Mouse (Mus musculus) ES-E14 (cell line): ENCODE data around the gene Hnrnph1. TPM values are rescaled to one million over a fixed set of nuclear protein-coding genes. Genes with fewer than 3 reads are reported as not detected.

ENCODE experiments used
- DNase-seq: peaks from one replicate; pipeline ENCODE4 v3.0.0-alpha.2; 2013; ENCODE audit warnings: low read depth, low spot score
- H3K27ac ChIP-seq: 2 replicates; pipeline ENCODE4 v1.5.1; 2012; ENCODE audit warnings: low read depth, mild to moderate bottlenecking, low read length, moderate library complexity, mixed read lengths; ENCODE audit not compliant: poor library complexity, insufficient read depth, severe bottlenecking
- H3K36me3 ChIP-seq: 2 replicates; pipeline ENCODE4 v1.6.1; 2012; ENCODE audit warnings: mild to moderate bottlenecking, low read length, moderate library complexity, mixed read lengths; ENCODE audit not compliant: control insufficient read depth, poor library complexity, insufficient read depth, severe bottlenecking
- H3K4me1 ChIP-seq, 2 experiments: fragments of 150-350 bp in 1 of 2; sonication (generic) in 1 of 2; 2 replicates each; pipeline ENCODE4 v1.6.1; 2012; ENCODE audit warnings: low read length in 2 of 2, mild to moderate bottlenecking in 1 of 2, mixed read lengths in 1 of 2; ENCODE audit not compliant: control insufficient read depth in 2 of 2, insufficient read depth in 2 of 2, poor library complexity in 1 of 2
- H3K4me3 ChIP-seq, 2 experiments: fragments of 150-350 bp in 1 of 2; sonication (generic) in 1 of 2; 2 replicates each; pipeline ENCODE4 v1.5.1; 2012; ENCODE audit warnings: low read length in 2 of 2, low read depth in 1 of 2, mild to moderate bottlenecking in 1 of 2, mixed read lengths in 1 of 2; ENCODE audit not compliant: insufficient read depth in 1 of 2, poor library complexity in 1 of 2, severe bottlenecking in 1 of 2
- H3K9ac ChIP-seq: 2 replicates; pipeline ENCODE4 v1.6.1; 2012; ENCODE audit warnings: low read depth, mild to moderate bottlenecking, low read length, mixed read lengths; ENCODE audit not compliant: poor library complexity, insufficient read depth, severe bottlenecking
- H3K9me3 ChIP-seq: fragments of 150-350 bp; sonication (generic); 2 replicates; pipeline ENCODE4 v1.6.1; 2012; ENCODE audit warnings: low read depth, mild to moderate bottlenecking, low read length; ENCODE audit not compliant: control insufficient read depth, insufficient read depth
- CHD2 ChIP-seq: IDR thresholded peaks from 2 replicates; pipeline ENCODE4 v1.6.1; 2014; ENCODE audit warnings: mild to moderate bottlenecking, low read depth, low read length, inconsistent platforms
- HCFC1 ChIP-seq: IDR thresholded peaks from 2 replicates; pipeline ENCODE4 v1.6.1; 2012; ENCODE audit warnings: low read length, inconsistent platforms, borderline replicate concordance; ENCODE audit not compliant: insufficient read depth
- MAFK ChIP-seq: IDR thresholded peaks from 2 replicates; pipeline ENCODE4 v1.6.1; 2014; ENCODE audit warnings: mild to moderate bottlenecking, low read depth, low read length, inconsistent platforms; ENCODE audit not compliant: insufficient read depth
- ZC3H11A ChIP-seq: IDR thresholded peaks from 2 replicates; pipeline ENCODE4 v1.6.1; 2012; ENCODE audit warnings: low read depth, mild to moderate bottlenecking, inconsistent platforms, low read length, borderline replicate concordance
- ZNF384 ChIP-seq: IDR thresholded peaks from 2 replicates; pipeline ENCODE4 v1.6.1; 2012; ENCODE audit warnings: low read depth, low read length, inconsistent platforms
- in situ Hi-C, 2 experiments: fragments of 600-800 bp; cut with MboI; formaldehyde crosslinking; loops; one replicate each; pipeline ENCODE4 v1.15.1; 2025; ENCODE audit warnings: low sequenced_read_pairs in 2 of 2, inconsistent platforms in 1 of 2; ENCODE audit not compliant: unreplicated experiment in 2 of 2
- total RNA-seq: library from RNA; depleted of rRNA; stranded (reverse); fragments of 300-350 nt; gene quantifications from 2 replicates; pipeline ENCODE4 v1.2.3, GENCODE M21; 2012

Hnrnph1 gene
- total RNA-seq, 1 experiment: 401 TPM

- in situ Hi-C loops: no loop called here
- Histone ChIP-seq H3K4me3 (no peak overlapping the region), H3K9ac (no peak overlapping the region), H3K27ac (no peak overlapping the region), H3K4me1 (peaks cover 0 to 4% of the 10 kb centered on the region in 2 experiments; a peak in 1 of 4 replicates), H3K9me3 (no peaks in the 10 kb centered on the region), H3K36me3 (no peaks in the 10 kb centered on the region)
- peak; percentile 65 for DNase-seq
- TF ChIP-seq CHD2 (no peak), ZC3H11A (peak; percentile 34; the same call in 1 of the 2 replicates)
These were observed 12.2 kb upstream of the Hnrnph1 start for GRCm38 (mm10) chr11:50364548-50364947.

- no peaks in the 10 kb centered on the region for H3K36me3 ChIP-seq
- H3K4me1 ChIP-seq: peaks cover 0 to 6% of the 10 kb centered on the region in 2 experiments; a peak in 1 of 4 replicates
- no peak overlapping the region for H3K27ac ChIP-seq
- in situ Hi-C loops: no loop called here
- TF ChIP-seq ZNF384 (no peak), ZC3H11A (no peak), CHD2 (no peak), MAFK (no peak), HCFC1 (no peak)
- no peaks in the 10 kb centered on the region for H3K9me3 ChIP-seq
- DNase-seq: no peak
- no peak overlapping the region for H3K4me3 ChIP-seq
- H3K9ac ChIP-seq: no peak overlapping the region
These were observed 11.5 kb upstream of the Hnrnph1 start for GRCm38 (mm10) chr11:50365322-50365721.

GRCm38 (mm10) chr11:50367531-50367930 lies 9.3 kb upstream of the Hnrnph1 start:
- in situ Hi-C loops: no loop called here
- no peaks in the 10 kb centered on the region for H3K9me3 ChIP-seq
- TF ChIP-seq HCFC1 (no peak), ZC3H11A (no peak), MAFK (no peak), CHD2 (no peak), ZNF384 (no peak)
- no peak overlapping the region for H3K9ac ChIP-seq
- H3K4me3 ChIP-seq: no peak overlapping the region
- H3K4me1 ChIP-seq: peaks cover 2 to 10% of the 10 kb centered on the region in 2 experiments; a peak in 1 of 4 replicates
- H3K36me3 ChIP-seq: no peaks in the 10 kb centered on the region
- H3K27ac ChIP-seq: no peak overlapping the region; the same call in 1 of the 2 replicates
- DNase-seq: no peak

GRCm38 (mm10) chr11:50369360-50369911 lies 7.4 kb upstream of the Hnrnph1 start:
- Histone ChIP-seq H3K36me3 (no peaks in the 10 kb centered on the region), H3K27ac (no peak overlapping the region), H3K4me3 (no peak overlapping the region; a peak in 1 of 4 replicates), H3K4me1 (peaks cover 2 to 10% of the 10 kb centered on the region in 2 experiments; a peak in 1 of 4 replicates), H3K9ac (no peak overlapping the region), H3K9me3 (no peaks in the 10 kb centered on the region)
- in situ Hi-C loops: no loop called here
- TF ChIP-seq MAFK (no peak), ZNF384 (no peak), CHD2 (no peak), ZC3H11A (no peak), HCFC1 (no peak)
- no peak for DNase-seq

GRCm38 (mm10) chr11:50370969-50371368 lies 5.8 kb upstream of the Hnrnph1 start:
- Histone ChIP-seq H3K4me1 (peaks cover 2 to 10% of the 10 kb centered on the region in 2 experiments; a peak in 1 of 4 replicates), H3K27ac (no peak overlapping the region), H3K4me3 (no peak overlapping the region), H3K9ac (no peak overlapping the region), H3K36me3 (no peaks in the 10 kb centered on the region), H3K9me3 (no peaks in the 10 kb centered on the region)
- no peak for DNase-seq
- no peak for TF ChIP-seq CHD2
- TF ChIP-seq MAFK: no peak
- no peak for TF ChIP-seq ZNF384
- no peak for TF ChIP-seq ZC3H11A
- no peak for TF ChIP-seq HCFC1
- in situ Hi-C loops: no loop called here
